Mouse (Mus musculus): ENCODE data around the gene Ptprg. TPM values are rescaled to one million over a fixed set of nuclear protein-coding genes. Genes with fewer than 3 reads are reported as not detected.

Gene Ptprg
- total and polyA plus RNA-seq, 2 experiments from 2014 or later = 8.7 to 63.4 TPM

GRCm38 (mm10) chr14:11657374-11657773 lies 104.0 kb downstream of the Ptprg start:
- ATAC-seq (ENCODE audit: insufficient read depth, low read depth) = no peak
- no peaks in the 10 kb centered on the region for H3K9me3 ChIP-seq (replicated peaks; ENCODE audit: control insufficient read depth, low read length)
- no peak overlapping the region for H3K27ac ChIP-seq (ENCODE audit: low read depth)
- no peaks in the 10 kb centered on the region for H3K36me3 ChIP-seq (replicated peaks; ENCODE audit: control insufficient read depth, insufficient read depth, low read length)
- DNase-seq (ENCODE audit: low spot score) = no peak
- no peak overlapping the region for H3K9ac ChIP-seq (replicated peaks; ENCODE audit: low read depth, low read length)
- no peak overlapping the region for H3K4me2 ChIP-seq (ENCODE audit: low read depth, low read length)
- H3K4me3 ChIP-seq (ENCODE audit: low read depth, low read length) = no peak overlapping the region
- 62% methylated on average over 6 of the region's 6 CpGs for WGBS
- no peaks in the 10 kb centered on the region for H3K27me3 ChIP-seq (ENCODE audit: control insufficient read depth, insufficient read depth, low read length)
- TF ChIP-seq CTCF (IDR thresholded peaks at IDR 0.05; ENCODE audit: low read depth) (no peak), EP300 (IDR thresholded peaks at IDR 0.05; ENCODE audit: low read depth) (no peak)
- H3K4me1 ChIP-seq (ENCODE audit: control insufficient read depth, insufficient read depth) = no peaks in the 10 kb centered on the region

- ATAC-seq (ENCODE audit: insufficient read depth, low read depth) = no peak
- H3K4me1 ChIP-seq (ENCODE audit: control insufficient read depth, insufficient read depth) = no peaks in the 10 kb centered on the region
- H3K4me3 ChIP-seq (ENCODE audit: low read depth, low read length) = no peak overlapping the region
- no peak overlapping the region for H3K27ac ChIP-seq (ENCODE audit: low read depth)
- DNase-seq (ENCODE audit: low spot score) = no peak
- H3K9ac ChIP-seq (replicated peaks; ENCODE audit: low read depth, low read length) = no peak overlapping the region
- no peak for TF ChIP-seq EP300 (IDR thresholded peaks at IDR 0.05; ENCODE audit: low read depth)
- no peak for TF ChIP-seq CTCF (IDR thresholded peaks at IDR 0.05; ENCODE audit: low read depth)
- H3K4me2 ChIP-seq (ENCODE audit: low read depth, low read length) = no peak overlapping the region
- no peaks in the 10 kb centered on the region for H3K27me3 ChIP-seq (ENCODE audit: control insufficient read depth, insufficient read depth, low read length)
- WGBS = 61% methylated on average over 11 of the region's 11 CpGs
- no peaks in the 10 kb centered on the region for H3K36me3 ChIP-seq (replicated peaks; ENCODE audit: control insufficient read depth, insufficient read depth, low read length)
- H3K9me3 ChIP-seq (replicated peaks; ENCODE audit: control insufficient read depth, low read length) = no peaks in the 10 kb centered on the region
These were observed 110.4 kb downstream of the Ptprg start for GRCm38 (mm10) chr14:11663661-11664215.

DNA sequence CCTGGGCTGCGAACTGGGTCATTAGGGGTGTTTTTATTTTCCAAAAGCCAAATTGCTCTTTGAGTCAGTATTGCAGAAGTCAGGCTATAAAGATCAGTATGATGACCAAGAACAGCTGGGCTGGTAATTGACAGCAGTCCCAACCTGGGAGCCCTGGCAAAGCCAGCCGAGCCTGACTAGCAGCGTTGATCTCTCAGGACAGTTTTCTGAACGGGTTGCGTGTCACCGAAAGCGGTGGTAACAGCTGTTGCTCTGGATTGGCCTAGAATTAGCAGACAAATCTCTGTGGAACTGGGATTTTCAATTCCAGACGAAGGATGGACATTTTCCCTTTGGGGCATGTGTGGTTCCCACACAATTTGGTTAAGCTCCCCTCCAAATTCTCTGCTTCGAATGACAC lies 111.0 kb downstream of the Ptprg start:
- no peaks in the 10 kb centered on the region for H3K27me3 ChIP-seq (ENCODE audit: control insufficient read depth, insufficient read depth, low read length)
- no peaks in the 10 kb centered on the region for H3K36me3 ChIP-seq (replicated peaks; ENCODE audit: control insufficient read depth, insufficient read depth, low read length)
- DNase-seq (ENCODE audit: low spot score) (no peak), ATAC-seq (ENCODE audit: insufficient read depth, low read depth) (no peak)
- H3K4me3 ChIP-seq (ENCODE audit: low read depth, low read length) = no peak overlapping the region
- no peaks in the 10 kb centered on the region for H3K9me3 ChIP-seq (replicated peaks; ENCODE audit: control insufficient read depth, low read length)
- H3K27ac ChIP-seq (ENCODE audit: low read depth) = no peak overlapping the region
- no peak overlapping the region for H3K4me2 ChIP-seq (ENCODE audit: low read depth, low read length)
- TF ChIP-seq EP300 (IDR thresholded peaks at IDR 0.05; ENCODE audit: low read depth) = no peak
- no peak for TF ChIP-seq CTCF (IDR thresholded peaks at IDR 0.05; ENCODE audit: low read depth)
- no peak overlapping the region for H3K9ac ChIP-seq (replicated peaks; ENCODE audit: low read depth, low read length)
- no peaks in the 10 kb centered on the region for H3K4me1 ChIP-seq (ENCODE audit: control insufficient read depth, insufficient read depth)
- 65% methylated on average over 9 of the region's 9 CpGs for WGBS

DNA sequence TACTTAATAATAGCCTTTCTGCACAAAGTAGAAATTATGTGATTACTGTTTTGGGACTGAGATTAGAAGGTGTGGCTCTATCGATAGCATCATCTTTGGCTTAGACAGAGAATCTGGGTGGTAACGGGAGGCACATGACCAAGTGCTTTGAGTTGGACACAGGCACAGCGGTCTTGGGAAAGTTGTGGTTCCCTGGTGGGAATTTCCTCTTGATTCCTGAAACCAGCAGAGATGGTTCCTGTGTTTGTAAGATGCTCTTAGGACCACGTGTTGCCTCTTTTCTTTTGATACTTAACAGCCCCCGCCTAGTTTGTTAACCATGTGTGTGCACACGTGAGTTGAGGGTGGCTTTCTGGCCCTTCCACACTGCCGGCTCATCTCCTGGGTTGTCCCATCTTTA lies 111.7 kb downstream of the Ptprg start:
- Histone ChIP-seq H3K4me2 (ENCODE audit: low read depth, low read length) (no peak overlapping the region), H3K27ac (ENCODE audit: low read depth) (no peak overlapping the region), H3K9me3 (replicated peaks; ENCODE audit: control insufficient read depth, low read length) (no peaks in the 10 kb centered on the region), H3K4me1 (ENCODE audit: control insufficient read depth, insufficient read depth) (no peaks in the 10 kb centered on the region), H3K36me3 (replicated peaks; ENCODE audit: control insufficient read depth, insufficient read depth, low read length) (no peaks in the 10 kb centered on the region), H3K9ac (replicated peaks; ENCODE audit: low read depth, low read length) (no peak overlapping the region), H3K4me3 (ENCODE audit: low read depth, low read length) (no peak overlapping the region), H3K27me3 (ENCODE audit: control insufficient read depth, insufficient read depth, low read length) (no peaks in the 10 kb centered on the region)
- 75% methylated on average over 7 of the region's 7 CpGs for WGBS
- no peak for ATAC-seq (ENCODE audit: insufficient read depth, low read depth)
- TF ChIP-seq EP300 (IDR thresholded peaks at IDR 0.05; ENCODE audit: low read depth) = no peak
- TF ChIP-seq CTCF (IDR thresholded peaks at IDR 0.05; ENCODE audit: low read depth) = no peak
- DNase-seq (ENCODE audit: low spot score) = no peak

DNA sequence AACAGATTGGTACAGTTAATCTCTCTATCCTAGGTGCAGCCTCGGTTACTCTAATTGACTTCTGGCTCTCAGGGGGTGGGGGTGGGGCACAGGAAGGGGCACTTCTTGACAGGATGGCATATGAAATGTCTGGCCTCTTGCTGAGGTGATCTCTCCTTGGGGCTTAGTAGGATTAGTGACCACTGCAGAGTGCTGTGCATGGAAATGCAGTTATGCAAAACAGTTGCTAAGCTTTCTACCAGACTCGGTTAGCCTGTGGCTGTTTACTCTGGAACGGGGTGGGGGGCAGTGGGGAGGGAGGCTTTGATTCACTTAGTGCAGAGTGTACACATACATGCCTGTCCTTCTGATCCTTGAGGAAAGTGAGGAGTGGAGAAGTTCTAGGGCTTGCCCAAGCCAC lies 114.4 kb downstream of the Ptprg start:
- H3K36me3 ChIP-seq (replicated peaks; ENCODE audit: control insufficient read depth, insufficient read depth, low read length) = no peaks in the 10 kb centered on the region
- TF ChIP-seq CTCF (IDR thresholded peaks at IDR 0.05; ENCODE audit: low read depth) (no peak), EP300 (IDR thresholded peaks at IDR 0.05; ENCODE audit: low read depth) (no peak)
- DNase-seq (ENCODE audit: low spot score) = no peak
- 0 out of 2 replicates have a peak, but pooled peaks cover 9% of the 10 kb centered on the region for H3K4me1 ChIP-seq (ENCODE audit: control insufficient read depth, insufficient read depth)
- no peaks in the 10 kb centered on the region for H3K9me3 ChIP-seq (replicated peaks; ENCODE audit: control insufficient read depth, low read length)
- H3K4me2 ChIP-seq (ENCODE audit: low read depth, low read length) = no peak overlapping the region
- 39% methylated on average over 3 of the region's 3 CpGs for WGBS
- H3K9ac ChIP-seq (replicated peaks; ENCODE audit: low read depth, low read length) = no peak overlapping the region
- ATAC-seq (ENCODE audit: insufficient read depth, low read depth) = no peak
- H3K27me3 ChIP-seq (ENCODE audit: control insufficient read depth, insufficient read depth, low read length) = no peaks in the 10 kb centered on the region
- no peak overlapping the region for H3K27ac ChIP-seq (ENCODE audit: low read depth)
- no peak overlapping the region for H3K4me3 ChIP-seq (ENCODE audit: low read depth, low read length)

GRCm38 (mm10) chr14:11670847-11671246 lies 117.5 kb downstream of the Ptprg start:
- Histone ChIP-seq H3K9ac (replicated peaks; ENCODE audit: low read depth, low read length) (no peak overlapping the region), H3K27ac (ENCODE audit: low read depth) (no peak overlapping the region), H3K9me3 (replicated peaks; ENCODE audit: control insufficient read depth, low read length) (no peaks in the 10 kb centered on the region), H3K4me2 (ENCODE audit: low read depth, low read length) (no peak overlapping the region), H3K4me1 (ENCODE audit: control insufficient read depth, insufficient read depth) (0 out of 2 replicates have a peak, but pooled peaks cover 9% of the 10 kb centered on the region), H3K4me3 (ENCODE audit: low read depth, low read length) (no peak overlapping the region), H3K27me3 (ENCODE audit: control insufficient read depth, insufficient read depth, low read length) (no peaks in the 10 kb centered on the region), H3K36me3 (replicated peaks; ENCODE audit: control insufficient read depth, insufficient read depth, low read length) (no peaks in the 10 kb centered on the region)
- ATAC-seq (ENCODE audit: insufficient read depth, low read depth) (no peak), DNase-seq (ENCODE audit: low spot score) (no peak)
- 32% methylated on average over 6 of the region's 6 CpGs for WGBS
- TF ChIP-seq CTCF (IDR thresholded peaks at IDR 0.05; ENCODE audit: low read depth) (no peak), EP300 (IDR thresholded peaks at IDR 0.05; ENCODE audit: low read depth) (no peak)
